Mouse (Mus musculus) liver, postnatal 0 days (tissue): ENCODE measurements around the gene Olfr718-ps1. TPM values are rescaled to one million over a fixed set of nuclear protein-coding genes. Genes with fewer than 3 reads are reported as not detected.
"Not testable (repeated sequence)": the region's sequence is repeated elsewhere in the genome, so short reads cannot be mapped to it uniquely, and the experiment has no call there.

ENCODE experiments used
- ATAC-seq: fragments of 200-750 bp; cut with Nextera tagmentation; 2 replicates; pipeline ENCODE4 v1.8.0; 2017; ENCODE audit warnings: mild to moderate bottlenecking, moderate library complexity
- DNase-seq: peaks from one replicate; pipeline ENCODE4 v3.0.0-alpha.2; 2016
- H3K27ac ChIP-seq: fragments of 300-500 bp; sonication (generic); 2 replicates; pipeline ENCODE4 v1.5.1; 2014; ENCODE audit warnings: antibody characterized with exemption, moderate library complexity, mild to moderate bottlenecking, low read depth
- H3K27me3 ChIP-seq: fragments of 300-500 bp; sonication (generic); 2 replicates; pipeline ENCODE4 v1.6.1; 2014; ENCODE audit warnings: low read length, control low read depth, mixed read lengths; ENCODE audit not compliant: insufficient read depth
- H3K36me3 ChIP-seq: fragments of 300-500 bp; sonication (generic); replicated peaks from 2 replicates; pipeline ENCODE4 v1.6.1; 2014; ENCODE audit warnings: mild to moderate bottlenecking, control low read depth, low read length, moderate library complexity, mixed read lengths; ENCODE audit not compliant: insufficient read depth
- H3K4me1 ChIP-seq: fragments of 300-500 bp; sonication (generic); 2 replicates; pipeline ENCODE4 v1.6.1; 2014; ENCODE audit warnings: antibody characterized with exemption, mild to moderate bottlenecking, control low read depth; ENCODE audit not compliant: insufficient read depth
- H3K4me2 ChIP-seq: fragments of 300-500 bp; sonication (generic); 2 replicates; pipeline ENCODE4 v1.6.1; 2014; ENCODE audit warnings: low read depth, mild to moderate bottlenecking, low read length, moderate library complexity, mixed read lengths
- H3K4me3 ChIP-seq: fragments of 300-500 bp; sonication (generic); 2 replicates; pipeline ENCODE4 v1.5.1; 2014; ENCODE audit warnings: low read depth, low read length
- H3K9ac ChIP-seq: fragments of 300-500 bp; sonication (generic); replicated peaks from 2 replicates; pipeline ENCODE4 v1.6.1; 2014; ENCODE audit warnings: mild to moderate bottlenecking, moderate library complexity
- H3K9me3 ChIP-seq: fragments of 300-500 bp; sonication (generic); 2 replicates; pipeline ENCODE4 v1.6.1; 2016; ENCODE audit warnings: mild to moderate bottlenecking, control low read depth, low read length, mixed read lengths
- CTCF ChIP-seq: sonication (generic); IDR thresholded peaks from 2 replicates; pipeline ENCODE4 v1.5.1; 2016; ENCODE audit warnings: antibody characterized with exemption, low read depth
- EP300 ChIP-seq: IDR thresholded peaks from 2 replicates; pipeline ENCODE4 v1.6.1; 2016; ENCODE audit warnings: antibody characterized with exemption, low read depth, mild to moderate bottlenecking
- WGBS: fragments of 180-500 bp; shearing (Covaris S2); extraction: QIAGEN DNeasy Blood & Tissue Kit; methylation state at CpG from one replicate; pipeline ENCODE4 v1.1.7; 2014; ENCODE audit not compliant: insufficient replicate concordance; 5-methylcytosine and 5-hydroxymethylcytosine counted together
- polyA plus RNA-seq: library from polyadenylated mRNA; unstranded; fragments of >200 nt; fragmentation: Nextera tagmentation; extraction: Ambion mirVana; gene quantifications from 2 replicates; pipeline ENCODE4 v1.2.1, GENCODE M21; 2015

The Olfr718-ps1 gene
- polyA plus RNA-seq, 1 experiment from 2014 or later: 0.11 TPM

DNA sequence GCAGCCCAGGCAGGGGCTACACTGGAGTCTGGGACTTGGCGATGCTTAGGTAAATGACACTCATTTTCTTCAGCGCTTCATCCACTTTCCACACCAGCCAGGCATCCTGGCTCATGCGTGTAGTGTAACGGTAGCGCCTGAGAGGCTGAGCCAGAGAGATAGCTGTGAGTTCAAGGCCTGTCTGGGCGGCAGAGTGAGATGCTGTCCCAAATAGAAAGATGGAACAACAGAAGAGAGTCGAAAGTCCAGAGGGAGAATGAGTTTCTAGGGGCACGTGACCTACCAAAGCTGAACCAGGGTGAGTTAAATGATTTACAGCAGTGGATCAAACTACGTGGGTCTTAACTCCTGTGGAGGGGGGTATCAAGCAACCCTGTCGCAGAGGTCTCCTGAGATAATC, 6.4 kb upstream of the Olfr718-ps1 start:
- ATAC-seq (no peak), DNase-seq (no peak)
- Histone ChIP-seq H3K9me3 (peaks cover 5% of the 10 kb centered on the region), H3K4me1 (no peaks in the 10 kb centered on the region), H3K9ac (no peak overlapping the region), H3K27ac (no peak overlapping the region), H3K4me2 (no peak overlapping the region), H3K27me3 (peaks cover 9% of the 10 kb centered on the region; the same call in 1 of the 2 replicates), H3K4me3 (no peak overlapping the region), H3K36me3 (no peaks in the 10 kb centered on the region)
- WGBS: 78% methylated on average over 10 of the region's 10 CpGs
- TF ChIP-seq EP300 (no peak), CTCF (no peak)

DNA sequence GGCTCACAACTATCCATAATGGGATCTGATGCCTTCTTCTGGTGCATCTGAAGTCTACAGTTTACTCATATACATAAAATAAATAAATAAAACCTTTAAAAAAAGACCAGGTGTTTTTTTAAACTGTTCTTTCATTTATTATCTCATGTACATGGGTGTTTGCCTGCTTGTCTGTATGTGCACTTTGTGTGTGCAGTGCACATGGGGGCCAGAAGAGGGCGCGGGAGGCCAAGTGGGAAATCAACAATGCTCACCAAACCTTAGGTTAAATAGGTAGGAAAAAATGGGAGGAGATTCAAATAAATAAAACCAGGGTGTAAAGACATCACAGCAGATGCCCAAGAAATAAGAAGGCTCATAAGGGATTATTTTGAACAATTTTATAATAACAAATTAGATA, 2.7 kb upstream of the Olfr718-ps1 start:
- no peak overlapping the region for H3K4me2 ChIP-seq
- ATAC-seq: no peak
- H3K9ac ChIP-seq: no peak overlapping the region
- H3K27ac ChIP-seq: no peak overlapping the region
- no peak for DNase-seq
- no peaks in the 10 kb centered on the region for H3K27me3 ChIP-seq
- 71% methylated on average over 2 of the region's 2 CpGs for WGBS
- H3K36me3 ChIP-seq: no peaks in the 10 kb centered on the region
- H3K9me3 ChIP-seq: peaks cover 5% of the 10 kb centered on the region
- H3K4me1 ChIP-seq: no peaks in the 10 kb centered on the region
- H3K4me3 ChIP-seq: no peak overlapping the region
- TF ChIP-seq CTCF (no peak), EP300 (no peak)

DNA sequence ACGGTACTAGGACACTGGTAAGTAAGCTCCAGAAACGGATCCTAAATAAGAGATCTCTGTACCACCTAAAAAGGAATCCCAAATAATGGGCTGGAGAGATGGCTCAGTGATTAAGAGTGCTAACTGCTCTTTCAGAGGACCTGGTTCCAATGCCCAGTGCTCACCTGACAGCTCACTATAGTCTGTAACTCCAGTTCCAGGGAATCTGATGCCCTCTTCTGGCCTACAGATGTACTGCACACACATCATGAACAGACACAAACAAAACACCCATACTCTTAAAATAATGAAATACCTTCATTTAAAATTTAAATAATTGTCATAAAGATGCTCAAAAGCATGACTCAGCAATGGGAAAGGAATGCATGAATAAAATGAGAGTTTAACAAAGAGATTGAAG, 2.2 kb upstream of the Olfr718-ps1 start:
- Histone ChIP-seq H3K4me1 (no peaks in the 10 kb centered on the region), H3K9me3 (peaks cover 5% of the 10 kb centered on the region), H3K4me2 (no peak overlapping the region), H3K27ac (no peak overlapping the region), H3K27me3 (no peaks in the 10 kb centered on the region), H3K36me3 (no peaks in the 10 kb centered on the region), H3K4me3 (no peak overlapping the region), H3K9ac (no peak overlapping the region)
- TF ChIP-seq CTCF: 0 out of 2 replicates have a peak, but pooled peaks have one; percentile 21
- no peak for TF ChIP-seq EP300
- ATAC-seq (no peak), DNase-seq (no peak)
- WGBS: 72% methylated on average over 2 of the region's 2 CpGs

DNA sequence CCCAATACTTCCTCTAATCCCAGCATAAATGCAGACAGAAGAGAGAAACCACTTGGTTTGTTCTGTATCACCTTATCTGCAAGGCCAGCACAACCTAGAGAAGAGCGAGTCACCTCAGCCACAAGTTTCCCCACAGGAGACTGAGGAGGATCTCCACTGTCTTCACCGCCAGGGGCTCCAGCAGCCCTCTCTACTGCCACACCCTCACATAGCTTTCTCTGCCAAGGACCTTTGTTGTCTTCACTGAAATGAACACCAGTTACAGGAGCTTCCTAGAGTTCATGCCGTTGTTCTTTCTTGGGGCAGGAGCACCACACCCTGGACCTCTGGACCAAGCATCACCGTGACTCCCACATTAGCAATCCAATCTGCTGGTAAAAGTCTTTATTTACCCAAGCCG, 1.3 kb upstream of the Olfr718-ps1 start:
- TF ChIP-seq CTCF: no peak
- TF ChIP-seq EP300: no peak

DNA sequence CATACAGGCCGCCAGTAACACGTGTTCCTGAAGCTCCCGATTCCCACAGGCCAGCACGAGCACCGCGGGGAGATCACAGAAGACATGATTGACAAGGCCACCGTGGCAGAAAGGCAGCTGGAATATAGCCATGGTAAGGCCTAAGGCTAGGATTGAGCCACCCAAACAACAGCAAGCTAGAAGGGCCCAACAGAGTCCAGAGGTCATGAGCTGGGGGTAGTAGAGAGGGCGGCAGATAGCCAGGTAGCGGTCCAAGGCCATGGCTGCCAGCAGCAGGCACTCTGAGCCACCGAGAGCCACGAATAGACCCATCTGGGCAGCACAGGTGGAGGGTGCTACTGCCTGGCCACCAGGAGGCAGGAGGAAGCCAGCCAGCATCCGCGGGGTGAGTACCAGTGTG, 9.8 kb downstream of the Olfr718-ps1 start:
- Histone ChIP-seq H3K4me1 (no peaks in the 10 kb centered on the region), H3K4me2 (no peak overlapping the region), H3K27me3 (no peaks in the 10 kb centered on the region), H3K4me3 (no peak overlapping the region), H3K9ac (no peak overlapping the region), H3K36me3 (no peaks in the 10 kb centered on the region), H3K27ac (no peak overlapping the region), H3K9me3 (no peaks in the 10 kb centered on the region)
- 69% methylated on average over 13 of the region's 13 CpGs for WGBS
- ATAC-seq: peak; percentile 87
- peak; percentile 23 for DNase-seq
- TF ChIP-seq CTCF (peak; percentile 37), EP300 (no peak)

More for the DNA sequence above, 1.3 kb upstream of the Olfr718-ps1 start:
- ATAC-seq: no peak
- WGBS: 66% methylated on average over 5 of the region's 5 CpGs
- peaks cover 5% of the 10 kb centered on the region for H3K9me3 ChIP-seq
- H3K27ac ChIP-seq: no peak overlapping the region
- H3K4me2 ChIP-seq: no peak overlapping the region
- no peak for DNase-seq
- H3K36me3 ChIP-seq: no peaks in the 10 kb centered on the region
- H3K27me3 ChIP-seq: no peaks in the 10 kb centered on the region
- H3K9ac ChIP-seq: no peak overlapping the region
- no peaks in the 10 kb centered on the region for H3K4me1 ChIP-seq
- no peak overlapping the region for H3K4me3 ChIP-seq

DNA sequence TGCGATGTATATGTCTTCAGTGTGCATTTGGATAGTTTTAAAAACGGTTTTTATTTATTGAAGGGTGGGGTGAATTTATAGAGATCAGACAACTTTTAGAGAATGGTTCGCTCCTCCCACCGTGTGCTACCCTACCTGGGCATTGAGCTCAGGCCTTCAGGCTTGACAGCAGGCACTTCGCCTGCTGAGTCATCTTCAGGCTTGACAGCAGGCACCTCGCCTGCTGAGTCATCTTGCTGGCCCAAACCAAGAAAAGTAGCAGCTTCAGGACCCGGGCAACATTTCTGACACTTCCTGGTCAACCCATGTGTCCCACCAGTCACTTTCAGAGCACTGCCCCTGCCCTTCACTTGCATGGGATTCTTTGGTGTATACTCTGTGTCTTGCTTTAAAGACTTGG, 12.3 kb downstream of the Olfr718-ps1 start:
- Histone ChIP-seq H3K4me3 (no peak overlapping the region), H3K36me3 (no peaks in the 10 kb centered on the region), H3K4me1 (no peaks in the 10 kb centered on the region), H3K27me3 (no peaks in the 10 kb centered on the region), H3K27ac (no peak overlapping the region), H3K9me3 (no peaks in the 10 kb centered on the region), H3K9ac (no peak overlapping the region), H3K4me2 (no peak overlapping the region)
- 69% methylated on average over 7 of the region's 7 CpGs for WGBS
- ATAC-seq (no peak), DNase-seq (no peak)
- TF ChIP-seq EP300 (no peak), CTCF (no peak)

DNA sequence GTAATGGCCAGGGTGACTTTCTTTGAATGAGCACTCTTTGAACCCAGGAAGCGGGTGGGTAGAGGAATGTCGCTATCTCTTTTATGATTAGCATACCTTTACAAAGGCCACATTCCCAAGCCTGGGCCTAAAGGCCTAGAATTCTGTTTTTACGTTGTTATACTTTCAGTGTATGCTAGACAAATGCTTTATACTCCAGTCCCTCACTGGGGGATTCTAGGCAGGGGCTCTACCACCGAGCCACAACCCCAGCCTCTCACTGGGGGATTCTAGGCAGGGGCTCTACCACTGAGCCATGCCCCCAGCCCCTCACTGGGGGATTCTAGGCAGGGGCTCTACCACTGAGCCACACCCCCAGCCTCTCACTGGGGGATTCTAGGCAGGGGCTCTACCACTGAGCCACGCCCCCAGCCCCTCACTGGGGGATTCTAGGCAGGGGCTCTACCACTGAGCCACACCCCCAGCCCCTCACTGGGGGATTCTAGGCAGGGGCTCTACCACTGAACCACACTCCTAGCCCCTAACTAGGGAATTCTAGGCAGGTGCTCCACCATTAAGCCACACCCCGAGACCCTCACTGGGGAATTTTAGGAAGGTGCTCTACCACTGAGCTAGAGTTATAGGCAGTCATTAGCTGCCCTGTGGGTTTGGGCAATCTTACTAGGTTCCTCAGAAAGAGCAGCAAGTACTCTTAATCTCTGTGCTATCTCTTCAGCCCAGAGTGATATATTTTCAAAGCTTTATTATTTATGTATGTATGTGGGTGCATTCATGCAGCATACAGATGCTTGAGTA, 13.0 kb downstream of the Olfr718-ps1 start:
- DNase-seq, H3K27ac ChIP-seq, H3K9ac ChIP-seq, H3K4me2 ChIP-seq, H3K4me3 ChIP-seq, H3K27me3 ChIP-seq, H3K9me3 ChIP-seq, H3K4me1 ChIP-seq, ATAC-seq, H3K36me3 ChIP-seq: not testable (repeated sequence)
- 86% methylated on average over 3 of the region's 6 CpGs for WGBS
